Mouse (Mus musculus) hindbrain, embryonic 16.5 days (tissue): Measurements from ENCODE around the gene Ptpre. TPM values are rescaled to one million over a fixed set of nuclear protein-coding genes. Genes with fewer than 3 reads are reported as not detected.

Experiments
- ATAC-seq: fragments of 200-750 bp; cut with Nextera tagmentation; 2 replicates; pipeline ENCODE4 v1.8.0; 2017; ENCODE audit warnings: moderate TSS enrichment, moderate library complexity
- H3K27ac ChIP-seq: fragments of 300-500 bp; sonication (generic); 2 replicates; pipeline ENCODE4 v1.5.1; 2014; ENCODE audit warnings: low read depth, mild to moderate bottlenecking, control low read depth, low read length, moderate library complexity
- H3K27me3 ChIP-seq: fragments of 300-500 bp; sonication (generic); replicated peaks from 2 replicates; pipeline ENCODE4 v1.6.1; 2014; ENCODE audit warnings: low read length; ENCODE audit not compliant: control insufficient read depth, insufficient read depth
- H3K36me3 ChIP-seq: fragments of 300-500 bp; sonication (generic); 2 replicates; pipeline ENCODE4 v1.6.1; 2014; ENCODE audit warnings: mild to moderate bottlenecking, low read length, moderate library complexity, mixed read lengths; ENCODE audit not compliant: control insufficient read depth, insufficient read depth
- H3K4me1 ChIP-seq: fragments of 300-500 bp; sonication (generic); 2 replicates; pipeline ENCODE4 v1.6.1; 2014; ENCODE audit warnings: low read depth, low read length; ENCODE audit not compliant: control insufficient read depth, insufficient read depth
- H3K4me2 ChIP-seq: fragments of 300-500 bp; sonication (generic); 2 replicates; pipeline ENCODE4 v1.6.1; 2014; ENCODE audit warnings: mild to moderate bottlenecking, low read length, control low read depth, moderate library complexity
- H3K4me3 ChIP-seq: fragments of 300-500 bp; sonication (generic); 2 replicates; pipeline ENCODE4 v1.5.1; 2014; ENCODE audit warnings: mild to moderate bottlenecking, low read length, control low read depth, moderate library complexity
- H3K9ac ChIP-seq: fragments of 300-500 bp; sonication (generic); 2 replicates; pipeline ENCODE4 v1.6.1; 2014; ENCODE audit warnings: low read depth, mild to moderate bottlenecking, control low read depth, low read length, moderate library complexity
- H3K9me3 ChIP-seq: fragments of 300-500 bp; sonication (generic); 2 replicates; pipeline ENCODE4 v1.6.1; 2014; ENCODE audit warnings: mild to moderate bottlenecking, low read length, moderate library complexity; ENCODE audit not compliant: control insufficient read depth
- WGBS: fragments of 180-500 bp; shearing (Covaris S2); extraction: QIAGEN DNeasy Blood & Tissue Kit; methylation state at CpG from one replicate; pipeline ENCODE4 v1.1.7; 2014; 5-methylcytosine and 5-hydroxymethylcytosine counted together
- microRNA counts: library from miRNA; unstranded; fragments of <30 nt; microRNA quantifications from one replicate; lab custom pipeline; 2016
- microRNA-seq: library from miRNA; unstranded; fragments of <30 nt; microRNA quantifications from one replicate; pipeline ENCODE4, GENCODE M21; 2017
- polyA plus RNA-seq: library from polyadenylated mRNA; unstranded; fragments of >200 nt; fragmentation: Nextera tagmentation; extraction: Ambion mirVana; gene quantifications from 2 replicates; pipeline ENCODE4 v1.2.1, GENCODE M21; 2015

The Ptpre gene
- polyA plus RNA-seq, 1 experiment from 2014 or later = 8.1 TPM

GRCm38 (mm10) chr7:135726707-135727106, 189.4 kb downstream of the Ptpre start:
- H3K27me3 ChIP-seq = no peaks in the 10 kb centered on the region
- no peak for ATAC-seq
- H3K4me3 ChIP-seq = no peak overlapping the region
- WGBS = 88% methylated on average over 1 of the region's 1 CpGs
- H3K9ac ChIP-seq = no peak overlapping the region
- H3K4me1 ChIP-seq = no peaks in the 10 kb centered on the region
- no peaks in the 10 kb centered on the region for H3K36me3 ChIP-seq
- H3K4me2 ChIP-seq = no peak overlapping the region
- no peak overlapping the region for H3K27ac ChIP-seq
- no peaks in the 10 kb centered on the region for H3K9me3 ChIP-seq

DNA sequence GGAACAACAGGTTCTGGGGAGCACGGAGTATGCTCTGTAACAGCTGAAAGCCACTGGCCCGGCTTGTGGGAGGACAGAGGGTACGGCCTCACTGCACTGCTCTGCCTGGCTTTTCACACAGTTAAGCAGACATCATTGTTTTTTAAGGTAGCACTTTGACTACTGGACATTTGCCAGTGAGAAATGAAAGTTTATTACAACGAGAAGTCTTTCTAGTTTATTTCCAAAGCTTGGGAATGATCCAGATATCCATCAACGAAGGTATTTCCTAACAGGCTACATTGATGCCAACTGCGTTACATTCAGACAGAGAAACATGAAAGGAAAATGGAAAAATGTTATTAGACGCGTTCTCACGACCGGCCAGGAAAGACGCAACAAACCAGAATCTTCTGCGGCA, 190.8 kb downstream of the Ptpre start:
- Histone ChIP-seq H3K4me1 (no peaks in the 10 kb centered on the region), H3K27ac (no peak overlapping the region), H3K4me2 (no peak overlapping the region), H3K9me3 (no peaks in the 10 kb centered on the region), H3K9ac (no peak overlapping the region), H3K4me3 (no peak overlapping the region), H3K27me3 (no peaks in the 10 kb centered on the region), H3K36me3 (no peaks in the 10 kb centered on the region)
- ATAC-seq = no peak
- 94% methylated on average over 12 of the region's 12 CpGs for WGBS

- 92% methylated on average over 5 of the region's 5 CpGs for WGBS
Measured at GRCm38 (mm10) chr7:135734379-135734778, 197.1 kb downstream of the Ptpre start.

DNA sequence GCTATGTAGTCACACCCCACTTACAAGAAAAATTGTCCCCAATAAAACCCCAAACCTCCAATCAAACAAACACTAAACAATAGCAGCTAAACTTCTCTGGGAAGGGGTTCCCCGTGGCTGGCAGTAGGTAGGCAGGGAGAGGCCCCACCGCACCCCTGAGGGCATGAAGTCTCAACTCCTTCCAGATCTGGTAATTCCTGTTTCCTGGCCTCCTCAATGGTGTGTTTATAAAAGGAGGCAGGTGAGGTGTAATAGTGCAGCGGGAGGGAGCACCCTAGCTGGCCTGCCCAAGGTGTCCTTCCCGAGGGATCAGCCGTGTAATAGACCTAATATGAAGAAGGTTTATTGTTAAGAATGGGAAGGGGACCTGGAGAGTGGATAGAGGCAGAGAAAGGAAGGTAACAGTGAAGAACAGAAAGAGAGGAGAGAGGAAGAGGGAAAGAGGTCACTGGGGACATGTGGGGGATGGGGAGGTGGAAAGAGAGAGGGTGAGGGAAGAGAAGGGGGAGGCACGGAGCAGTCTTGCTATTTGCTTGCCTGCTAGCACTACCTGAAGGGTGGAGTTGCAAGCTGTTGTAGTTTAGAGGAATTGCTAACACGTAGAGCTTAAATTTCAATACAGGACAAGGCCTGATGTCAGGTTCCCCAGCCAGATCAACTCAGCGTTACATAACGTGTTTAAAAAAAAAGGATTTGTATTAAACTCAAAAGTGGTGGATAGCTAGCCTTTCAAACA, 197.8 kb downstream of the Ptpre start:
- ATAC-seq = peak; percentile 25; the same call in 1 of the 2 replicates
- H3K9me3 ChIP-seq = no peaks in the 10 kb centered on the region
- no peaks in the 10 kb centered on the region for H3K36me3 ChIP-seq
- peak overlapping the region; percentile 54 for H3K4me2 ChIP-seq
- 87% methylated on average over 9 of the region's 9 CpGs for WGBS
- H3K9ac ChIP-seq = no peak overlapping the region
- H3K27me3 ChIP-seq = no peaks in the 10 kb centered on the region
- no peak overlapping the region for H3K27ac ChIP-seq
- H3K4me1 ChIP-seq = peaks cover 4% of the 10 kb centered on the region; the same call in 1 of the 2 replicates
- H3K4me3 ChIP-seq = no peak overlapping the region

More at GRCm38 (mm10) chr7:135734379-135734778, 197.1 kb downstream of the Ptpre start:
- no peak overlapping the region for H3K4me2 ChIP-seq
- H3K9me3 ChIP-seq = no peaks in the 10 kb centered on the region
- H3K36me3 ChIP-seq = no peaks in the 10 kb centered on the region
- H3K4me3 ChIP-seq = no peak overlapping the region
- H3K27me3 ChIP-seq = no peaks in the 10 kb centered on the region
- no peak overlapping the region for H3K27ac ChIP-seq
- H3K9ac ChIP-seq = no peak overlapping the region
- H3K4me1 ChIP-seq = peaks cover 4% of the 10 kb centered on the region; the same call in 1 of the 2 replicates
- ATAC-seq = no peak

MicroRNAs within 50 kb of the gene (microRNA counts, 519-probe panel; counts per million panel counts)
- 2,192 counts per million, percentile 43 among the panel's probes with 10 or more counts for microRNA mmu-miR-1962 (lab: Ali Mortazavi, UCI)

Small RNA genes lying within 50 kb of the gene (microRNA-seq; reads per million reads assigned to microRNA genes)
- gene Mir1962 = not detected

Other genes with a start within 250 kb of the Ptpre start
- gene Foxi2, start 127.2 kb upstream of the Ptpre start, polyA plus RNA-seq = 0.09 TPM in 1 of 2 replicates, not detected in the other
- gene Clrn3, start 8.8 kb upstream of the Ptpre start, polyA plus RNA-seq = not detected in 2 replicates
- 5.6 and 6.4 TPM in 2 replicates for gene Mki67, start 178.9 kb downstream of the Ptpre start, polyA plus RNA-seq